Mouse (Mus musculus): ENCODE results near the gene Gxylt2.

Gxylt2 gene

DNA sequence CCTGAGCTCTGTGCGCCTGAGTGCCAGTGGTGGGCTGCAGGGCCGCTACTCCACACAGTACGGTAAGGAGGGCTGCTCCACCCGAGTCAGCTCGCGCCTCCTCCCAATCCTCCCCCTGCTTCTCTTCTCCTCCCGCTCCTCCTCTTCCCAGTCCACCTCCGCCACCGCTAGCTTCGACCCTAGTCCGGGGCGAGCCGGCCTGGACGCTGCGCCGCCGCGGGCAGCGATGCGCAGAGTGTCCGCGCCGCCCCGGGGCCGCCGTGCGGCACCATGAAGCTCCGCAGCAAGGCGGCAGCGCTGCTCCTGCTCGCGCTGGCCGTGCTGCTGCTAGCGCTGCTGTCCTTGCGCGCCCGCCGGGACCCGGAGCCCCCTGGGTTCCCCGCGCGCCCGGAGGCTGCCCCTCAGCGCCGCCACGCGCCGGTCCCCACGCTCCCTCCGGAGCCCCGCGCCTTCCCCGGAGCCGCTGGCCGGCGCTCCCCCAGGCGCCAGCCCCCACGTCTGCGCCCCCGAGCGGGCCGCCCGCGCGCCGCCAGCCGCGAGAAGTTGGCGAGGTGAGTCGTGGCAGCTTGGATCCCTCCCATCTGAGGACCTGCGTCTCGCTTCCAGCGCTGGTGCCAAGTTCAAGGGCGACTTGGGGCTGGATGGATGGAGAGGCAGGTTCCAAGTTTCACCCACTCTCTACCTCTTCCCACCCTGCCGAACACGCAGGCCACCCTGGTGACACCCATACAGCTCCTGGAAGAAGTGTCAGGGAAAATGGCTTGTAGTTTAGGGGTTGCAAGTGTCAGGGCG is at the start of gene Gxylt2:
Gene Gxylt2 (plus strand): TSS at position 161 of the 792 bp plus-strand sequence.
- DNase-seq: peak; percentile 62

DNA sequence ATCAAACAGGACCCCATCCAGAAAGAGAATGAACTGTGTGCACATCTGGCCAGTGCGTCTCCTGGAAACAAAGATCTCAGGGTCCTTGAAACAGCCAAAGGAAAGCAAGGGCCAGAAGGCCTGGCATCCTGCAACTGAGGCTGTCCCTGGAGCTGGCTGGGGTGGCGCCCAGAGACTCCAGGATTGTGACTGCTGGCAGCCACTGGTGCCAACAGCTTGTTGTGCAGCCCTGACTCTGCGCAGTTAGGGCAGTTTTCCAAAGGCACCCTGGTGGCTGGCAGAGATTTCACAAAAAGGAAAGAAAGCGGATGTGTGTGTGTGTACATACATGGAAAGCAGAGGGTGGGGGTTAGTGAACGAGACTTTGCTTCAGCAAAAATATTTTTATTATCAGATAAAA is 44.1 kb upstream of the Gxylt2 start:
- DNase-seq: peak; percentile 79 to 85

GRCm38 (mm10) chr6:100662224-100662623 is 42.3 kb upstream of the Gxylt2 start:
- no peak for DNase-seq

DNA sequence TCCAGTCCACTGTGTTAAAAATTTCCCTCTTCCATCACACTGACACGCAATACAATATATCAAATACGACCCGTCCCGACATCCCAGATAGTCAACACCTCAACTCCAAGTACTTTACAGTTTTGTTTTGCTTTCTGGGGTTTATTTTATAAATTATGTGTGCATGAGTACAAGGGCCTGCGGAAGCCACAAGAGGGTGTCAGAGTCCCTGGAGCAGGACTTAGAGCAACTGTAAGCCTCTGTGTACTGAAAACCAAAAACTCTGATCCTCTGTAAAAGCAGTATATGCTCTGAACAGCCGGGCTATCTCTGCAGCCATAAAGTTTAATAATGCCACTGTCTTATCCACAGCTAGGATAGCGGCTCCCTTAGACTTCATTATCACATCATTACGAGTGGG is 36.9 kb upstream of the Gxylt2 start:
- DNase-seq: no peak

DNA sequence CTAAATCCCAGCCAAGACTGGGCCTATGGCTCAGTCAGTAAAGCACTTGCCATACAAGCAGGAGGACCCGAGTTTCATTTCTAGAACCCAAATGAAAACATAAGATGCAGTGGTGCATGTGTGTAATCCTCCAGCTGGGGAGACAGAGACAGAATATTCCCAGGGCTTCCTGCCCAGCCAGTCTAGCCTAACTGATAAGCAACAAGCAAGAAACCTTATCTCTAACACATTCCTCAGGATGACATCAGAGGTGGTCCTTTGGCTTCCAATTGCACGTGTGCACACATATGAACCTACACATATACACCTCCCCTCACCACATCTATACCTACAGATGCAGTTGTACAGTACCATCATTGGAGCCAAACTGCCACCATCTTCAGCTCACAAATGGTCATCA is 35.7 kb upstream of the Gxylt2 start:
- no peak for DNase-seq

DNA sequence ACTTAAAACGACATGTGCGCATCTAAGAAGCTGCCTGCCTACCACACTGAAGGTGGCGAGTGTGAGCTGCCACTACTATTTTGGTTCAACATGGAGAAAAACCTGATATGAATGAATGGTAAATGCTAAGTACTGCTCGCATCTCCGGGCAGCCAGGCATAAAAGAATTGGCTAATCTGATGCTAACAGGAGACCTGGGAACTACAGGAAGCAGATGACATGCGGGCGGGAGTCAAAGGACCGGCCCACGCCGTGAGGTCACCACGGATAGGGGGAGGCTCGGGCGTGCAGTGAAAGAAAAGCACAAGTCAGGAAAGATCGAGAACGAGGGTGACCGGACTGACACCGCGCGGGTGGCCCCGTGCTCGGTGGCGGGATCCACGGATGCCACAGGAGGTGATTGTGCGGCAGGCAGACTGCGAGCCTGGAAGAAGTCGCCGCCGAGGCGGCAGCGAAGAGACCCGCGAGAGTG is 34.1 kb upstream of the Gxylt2 start:
- DNase-seq: peak; percentile 62 to 68

DNA sequence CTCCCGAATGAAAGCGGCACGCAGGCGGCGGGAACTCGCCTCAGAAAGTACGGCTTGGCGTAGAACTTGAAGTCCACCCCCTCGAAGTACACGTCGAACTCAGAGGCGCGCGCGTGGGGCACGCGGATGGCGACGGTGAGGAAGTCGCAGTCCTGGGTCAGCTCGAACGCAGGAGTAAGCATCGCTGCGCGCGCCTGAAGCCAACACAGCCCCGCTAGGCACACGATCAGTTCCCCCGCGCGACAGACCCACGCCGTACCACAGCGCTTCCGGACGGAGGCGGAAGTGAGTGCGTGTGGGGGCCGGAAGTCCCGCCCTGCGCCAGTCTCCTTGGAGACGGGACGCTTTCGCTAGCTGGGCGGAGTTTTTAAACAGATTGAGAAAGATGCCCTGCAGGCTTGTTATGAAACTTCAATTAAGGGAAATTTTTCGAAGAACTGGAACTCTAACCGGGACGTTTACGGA is 33.6 kb upstream of the Gxylt2 start, which contains the start of gene Shq1:
Gene Shq1 (minus strand): TSS at position 278 of the 465 bp plus-strand sequence.
- DNase-seq: peak; percentile 91 to 93

- no peak for DNase-seq
Measured at GRCm38 (mm10) chr6:100671401-100671800, 33.1 kb upstream of the Gxylt2 start.

- DNase-seq: peak; percentile 15 to 48
Measured at GRCm38 (mm10) chr6:100674974-100675373, 29.6 kb upstream of the Gxylt2 start.

DNA sequence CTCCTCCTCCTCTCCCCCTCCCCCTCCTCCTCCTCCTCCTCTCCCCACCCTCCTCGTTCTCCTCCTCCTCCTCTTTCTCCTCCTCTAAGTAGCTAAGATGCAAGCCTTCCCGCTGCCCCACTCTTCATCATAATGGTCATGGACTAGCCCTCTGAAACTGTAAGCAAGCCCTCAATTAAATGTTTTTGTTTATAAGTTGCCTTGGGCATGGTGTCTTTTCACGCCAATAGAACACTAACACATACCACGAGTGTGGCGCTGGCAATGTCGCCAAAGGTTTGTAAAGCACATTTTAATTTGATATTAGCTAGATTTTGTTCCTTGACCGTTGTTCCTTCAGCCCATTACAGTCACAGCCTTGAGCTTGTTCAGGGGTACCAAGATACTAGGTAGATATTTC is 28.1 kb upstream of the Gxylt2 start:
- no peak for DNase-seq

- DNase-seq: no peak
Measured at GRCm38 (mm10) chr6:100678636-100679035, 25.9 kb upstream of the Gxylt2 start.

DNA sequence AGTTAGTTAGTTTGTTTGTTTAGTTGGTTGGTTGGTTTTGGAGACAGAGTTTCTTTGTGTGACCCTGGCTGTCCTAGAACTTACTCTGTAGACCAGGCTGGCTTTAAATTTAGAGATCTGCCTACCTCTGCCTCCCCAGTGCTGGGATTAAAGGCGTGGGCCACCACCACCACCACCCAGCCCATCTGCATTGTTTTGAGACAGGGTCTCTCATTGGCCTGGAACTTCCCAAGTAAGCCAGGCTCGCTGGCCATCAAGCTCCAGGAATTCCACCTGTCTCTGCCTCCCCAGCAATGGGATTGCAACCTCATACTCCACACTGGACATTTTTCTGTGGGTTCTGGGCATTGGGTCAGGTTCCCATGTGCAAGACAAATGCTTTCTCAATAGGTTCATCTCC is 18.2 kb upstream of the Gxylt2 start:
- no peak for DNase-seq

DNA sequence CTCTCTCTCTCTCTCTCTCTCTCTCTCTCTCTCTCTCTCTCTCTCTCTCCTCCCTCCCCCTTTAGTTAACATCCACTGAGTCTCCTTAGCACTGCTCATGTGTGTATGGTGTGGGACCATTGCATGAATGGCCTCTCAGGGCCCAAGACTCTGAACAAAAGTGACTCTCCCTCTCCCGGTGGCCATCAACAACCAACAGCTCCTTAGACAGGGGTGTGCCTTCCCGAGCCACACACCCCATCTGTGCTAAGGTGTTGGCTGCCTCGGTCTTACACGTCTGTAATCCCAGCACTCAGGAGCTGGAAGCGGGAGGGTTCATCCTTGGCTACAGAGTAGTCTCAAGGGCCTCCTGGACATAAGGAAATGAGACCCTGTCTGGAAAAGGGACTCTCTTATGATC is 4.5 kb upstream of the Gxylt2 start:
- no peak for DNase-seq

DNA sequence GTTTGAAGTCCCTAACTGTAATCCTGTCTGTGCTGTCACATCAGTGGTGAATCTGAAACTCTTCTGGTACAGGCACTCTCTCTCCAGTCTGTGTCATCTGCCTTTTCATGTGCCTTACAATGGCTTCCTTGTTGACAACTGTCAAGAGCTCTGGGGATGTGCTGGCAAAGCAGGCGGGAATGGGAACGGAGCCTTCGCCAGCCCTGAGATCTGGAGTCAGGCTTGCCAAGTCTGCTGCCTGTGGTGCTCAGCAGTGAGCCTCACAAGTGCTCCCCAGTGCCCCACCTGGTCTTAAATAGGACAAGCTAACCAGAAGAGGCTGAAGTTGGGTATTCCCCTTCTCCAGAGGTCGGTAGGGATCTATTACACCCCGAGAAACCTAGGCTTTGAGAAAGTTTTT is 3.8 kb upstream of the Gxylt2 start:
- peak in 1 of 2 experiments; percentile 11 for DNase-seq

DNA sequence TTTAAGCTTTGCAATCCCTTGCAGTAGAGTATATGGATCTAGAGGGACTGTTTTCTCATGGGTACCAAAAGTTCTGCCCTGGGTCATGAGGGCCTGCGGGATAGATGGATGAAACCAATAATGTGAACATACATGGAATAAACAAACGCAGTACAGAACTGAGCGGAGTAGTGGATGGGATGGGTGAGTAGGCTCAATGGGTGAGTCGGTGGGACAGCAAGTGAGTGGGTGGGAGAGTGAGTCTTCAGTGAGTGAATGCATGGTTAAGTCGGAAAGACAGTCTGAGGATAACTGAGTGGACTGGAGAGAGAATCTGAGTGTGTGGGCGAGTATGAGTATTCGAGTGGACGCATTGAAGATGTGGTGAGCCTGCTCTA is 349 bp upstream of the Gxylt2 start:
- no peak for DNase-seq

DNA sequence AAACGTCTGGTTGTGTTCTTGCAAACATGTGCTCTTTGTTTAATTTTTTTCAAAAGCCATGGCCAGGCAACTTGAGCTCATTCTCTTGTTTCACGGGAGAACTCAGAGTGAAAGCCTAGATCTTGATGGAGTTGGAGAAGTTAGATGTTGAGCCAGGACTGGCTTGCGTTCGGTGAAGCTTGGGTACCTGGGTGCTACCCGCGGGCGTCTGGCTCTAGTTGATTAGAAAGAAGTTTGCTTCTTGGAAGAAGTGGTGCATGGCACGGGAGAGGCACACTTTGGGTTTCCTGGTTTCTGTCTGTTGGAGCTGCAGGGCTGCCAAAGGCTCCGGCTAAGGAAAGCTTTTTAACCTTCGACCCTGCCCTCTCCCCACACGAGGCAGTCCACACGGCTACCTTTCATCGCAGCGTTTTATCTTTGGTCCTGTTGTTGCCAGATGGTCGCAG is 855 bp downstream of the Gxylt2 start:
- peak in 1 of 2 experiments; percentile 4 for DNase-seq

DNA sequence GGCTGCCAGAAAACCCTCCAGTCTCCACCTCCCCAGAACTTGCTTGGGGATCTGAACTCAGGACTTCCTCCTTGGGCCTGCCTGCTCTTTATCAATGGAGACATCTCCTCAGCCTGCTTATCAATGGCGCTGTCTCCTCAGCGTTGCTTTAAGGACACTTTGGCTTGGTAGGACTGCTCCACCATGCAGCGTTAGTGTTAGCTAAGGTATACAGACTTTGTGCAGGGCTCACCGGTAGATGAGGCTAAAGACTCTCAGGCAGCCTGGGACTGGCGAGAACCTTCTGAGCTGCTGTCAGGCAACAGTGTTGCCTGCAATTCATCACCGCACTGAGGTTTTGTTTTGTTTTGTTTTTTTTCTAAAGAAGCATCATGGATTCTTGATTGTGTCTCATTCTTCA is 2.3 kb downstream of the Gxylt2 start:
- no peak for DNase-seq

DNA sequence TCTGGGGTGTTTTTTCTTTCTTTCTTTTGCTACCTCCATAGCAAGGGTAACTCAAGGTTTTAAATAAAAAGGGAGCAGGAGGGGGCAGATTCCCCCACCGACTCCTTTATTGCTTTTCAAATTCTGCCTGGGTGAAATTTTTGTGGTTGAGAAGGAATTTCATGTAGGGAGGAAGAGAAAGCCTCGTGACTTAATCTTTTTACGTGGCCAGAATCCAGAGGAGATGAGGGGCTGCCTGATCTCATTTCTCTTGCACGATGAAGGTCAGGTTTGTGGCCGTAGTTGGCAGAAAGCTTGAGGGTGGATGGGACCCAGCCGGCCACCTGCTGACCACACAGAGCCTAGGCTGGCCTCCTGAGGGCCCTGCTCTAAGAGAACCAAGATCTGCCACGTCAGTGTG is 3.0 kb downstream of the Gxylt2 start:
- no peak for DNase-seq

- no peak for DNase-seq
Measured at GRCm38 (mm10) chr6:100708248-100708647, 3.7 kb downstream of the Gxylt2 start.

DNA sequence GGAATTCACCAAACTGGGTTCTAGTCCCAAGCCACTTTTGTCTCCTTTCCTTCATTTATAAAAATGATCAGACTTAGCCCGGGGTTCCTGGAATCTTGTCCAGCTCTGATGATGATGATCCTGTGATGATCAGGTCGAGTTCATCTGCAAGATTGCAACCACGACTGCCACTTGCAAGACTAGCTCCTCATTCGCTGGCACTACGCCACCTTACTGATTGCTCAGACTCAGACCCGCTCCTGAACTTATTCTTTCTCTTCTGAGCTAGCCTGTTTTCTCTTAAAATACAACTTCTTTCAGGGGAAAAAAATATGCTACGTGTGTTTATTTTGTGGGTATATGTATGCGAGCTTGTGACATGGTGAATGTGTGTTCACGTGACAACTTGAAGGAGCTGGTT is 4.5 kb downstream of the Gxylt2 start:
- peak; percentile 9 to 40 for DNase-seq

DNA sequence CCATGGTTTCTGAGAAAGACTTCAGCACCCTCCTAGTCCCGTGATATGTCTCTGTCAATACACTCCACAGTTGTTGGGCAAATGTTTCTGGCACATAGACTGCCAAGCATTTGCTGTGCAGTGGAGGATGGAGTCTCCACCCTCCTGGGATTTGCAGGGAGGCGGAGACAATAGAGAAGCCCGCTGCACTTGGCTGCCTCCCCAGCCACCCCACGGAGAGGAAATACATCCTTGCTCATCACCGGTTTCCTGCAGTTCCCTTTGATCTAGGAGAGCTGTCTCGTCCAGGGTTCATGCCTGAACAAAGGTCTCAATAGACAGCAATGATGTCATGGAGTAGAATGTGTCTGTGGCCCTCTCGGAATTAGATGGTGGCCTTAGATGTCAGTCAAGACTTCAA is 4.9 kb downstream of the Gxylt2 start:
- peak; percentile 34 to 55 for DNase-seq

DNA sequence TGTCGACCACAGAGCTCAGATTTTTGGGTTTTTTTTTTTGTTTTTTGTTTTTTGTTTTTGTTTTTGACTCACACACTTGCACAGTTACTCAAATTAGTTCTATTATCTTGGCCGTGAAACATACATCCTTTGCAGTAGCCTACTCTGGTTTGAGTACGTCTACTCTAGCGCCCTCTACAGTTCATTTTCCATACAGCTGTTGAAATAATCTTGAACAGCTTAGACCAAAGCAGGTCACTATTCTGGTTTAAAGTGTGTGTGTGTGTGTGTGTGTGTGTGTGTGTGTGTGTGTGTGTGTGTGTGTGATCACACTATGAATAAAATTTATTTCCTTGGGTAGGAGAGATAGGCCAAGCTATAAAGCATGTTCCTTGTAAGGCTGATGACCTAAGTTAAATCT is 5.6 kb downstream of the Gxylt2 start:
- DNase-seq: no peak

- DNase-seq: no peak
Measured at GRCm38 (mm10) chr6:100710866-100711265, 6.3 kb downstream of the Gxylt2 start.

GRCm38 (mm10) chr6:100715296-100715828 is 10.8 kb downstream of the Gxylt2 start:
- no peak for DNase-seq
